Mouse (Mus musculus) bone marrow macrophage, adult 2 months (primary cell): Measurements from ENCODE around the gene Il6ra.

Source experiments
- CTCF ChIP-seq: IDR thresholded peaks from 2 replicates; pipeline ENCODE4 v1.5.1; 2012; ENCODE audit warnings: low read depth, mild to moderate bottlenecking, low read length, moderate library complexity
- POLR2A ChIP-seq: IDR thresholded peaks from 2 replicates; pipeline ENCODE4 v1.6.1; 2012; ENCODE audit warnings: mild to moderate bottlenecking, low read depth, low read length, borderline replicate concordance

- no peak for TF ChIP-seq CTCF
- no peak for TF ChIP-seq POLR2A
Observed at GRCm38 (mm10) chr3:89870472-89871271, 42.3 kb downstream of the Il6ra start.
